Mouse (Mus musculus) layer of hippocampus, postnatal 10 days (tissue): ENCODE measurements around the gene Il6ra. TPM values are rescaled to one million over a fixed set of nuclear protein-coding genes. Genes with fewer than 3 reads are reported as not detected.

Experiments
- DNase-seq, 2 experiments: peaks; one replicate each; pipeline ENCODE4 v3.0.0; 2021; ENCODE audit warnings: low spot score in 2 of 2
- total RNA-seq, 2 experiments: library from RNA; stranded (reverse); gene quantifications; 2 replicates each; pipeline ENCODE4 v1.2.3; 2021

Gene Il6ra
- total RNA-seq, 2 experiments from 2014 or later: 4.2 to 4.7 TPM

DNA sequence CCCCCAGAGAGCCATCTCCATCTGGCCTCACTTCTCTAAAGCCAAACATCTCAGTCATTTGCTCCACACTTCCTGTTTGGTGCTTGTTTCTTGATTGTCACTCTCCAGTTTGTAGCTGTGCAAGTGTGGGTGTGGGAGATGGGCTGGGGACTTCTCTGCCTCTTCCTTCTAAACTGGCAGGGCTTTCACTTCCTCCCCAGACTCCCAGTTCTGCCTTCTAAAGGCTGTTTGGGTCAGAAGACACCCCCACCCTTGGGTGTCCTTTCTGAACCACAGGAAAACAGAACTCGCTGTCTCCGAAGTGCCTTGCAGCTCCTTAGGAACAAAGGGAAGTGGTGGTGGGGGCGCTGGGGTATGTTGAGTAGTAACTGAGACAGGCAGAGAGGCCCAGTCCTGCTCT, 1.8 kb downstream of the Il6ra start:
- no peak for DNase-seq

DNA sequence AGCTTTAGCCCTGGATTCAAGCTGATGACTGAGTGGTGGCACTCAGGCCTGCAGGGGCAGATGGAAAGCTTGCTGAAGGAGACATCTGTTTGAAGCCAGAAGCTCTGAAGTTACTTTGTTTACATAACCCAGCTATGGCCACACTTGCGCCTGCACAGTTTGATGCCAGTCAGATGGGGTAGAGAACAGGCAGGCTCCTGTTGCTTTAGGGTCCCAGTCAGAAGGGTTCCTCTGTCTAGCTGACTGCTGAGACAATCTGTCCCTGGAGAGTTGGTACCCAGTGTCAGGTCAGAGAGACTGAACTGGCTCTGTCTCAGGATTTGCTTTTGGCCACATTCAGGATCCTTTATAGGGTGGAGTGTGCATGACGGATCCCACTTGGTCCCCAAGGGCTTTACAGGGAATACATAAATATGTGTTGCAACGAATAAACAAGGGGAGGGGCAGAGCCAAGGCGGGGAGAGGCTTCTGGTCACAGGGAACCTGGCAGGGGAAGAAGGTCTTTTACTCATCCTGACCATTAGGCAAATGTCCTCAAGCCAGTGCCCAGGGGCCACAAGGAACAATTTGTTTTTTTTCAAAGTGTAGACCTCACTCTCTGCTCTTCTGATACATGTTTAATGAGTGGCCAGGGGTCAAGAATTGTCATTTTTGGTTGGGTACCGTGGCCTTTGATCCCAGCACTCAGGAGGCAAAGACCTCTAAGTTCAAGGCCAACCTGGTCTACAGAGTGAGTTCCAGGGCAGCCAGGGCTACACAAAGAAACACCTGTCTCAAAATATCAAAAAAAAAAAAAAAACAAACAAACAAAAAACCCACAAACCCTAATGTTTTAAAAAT, 3.1 kb downstream of the Il6ra start:
- DNase-seq: no peak

DNA sequence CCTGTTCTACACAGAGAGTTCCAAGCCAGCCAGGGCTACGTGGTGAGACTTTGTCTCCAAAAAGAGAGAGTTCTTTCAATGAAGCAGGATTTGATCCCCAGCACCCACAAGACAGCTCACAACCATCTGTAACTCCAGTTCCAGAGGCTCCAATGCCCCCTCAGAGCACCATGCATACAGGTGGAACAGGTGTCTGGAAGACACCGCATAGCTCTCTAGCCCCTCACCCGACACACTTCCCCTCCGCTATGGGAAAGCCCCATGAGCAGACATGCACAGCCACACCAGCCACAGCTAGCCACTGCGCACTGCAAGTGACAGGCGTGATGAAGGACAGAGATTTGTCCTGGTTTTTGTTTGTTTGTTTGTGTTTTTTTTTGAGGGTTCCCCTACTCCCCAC, 4.2 kb downstream of the Il6ra start:
- no peak for DNase-seq

DNA sequence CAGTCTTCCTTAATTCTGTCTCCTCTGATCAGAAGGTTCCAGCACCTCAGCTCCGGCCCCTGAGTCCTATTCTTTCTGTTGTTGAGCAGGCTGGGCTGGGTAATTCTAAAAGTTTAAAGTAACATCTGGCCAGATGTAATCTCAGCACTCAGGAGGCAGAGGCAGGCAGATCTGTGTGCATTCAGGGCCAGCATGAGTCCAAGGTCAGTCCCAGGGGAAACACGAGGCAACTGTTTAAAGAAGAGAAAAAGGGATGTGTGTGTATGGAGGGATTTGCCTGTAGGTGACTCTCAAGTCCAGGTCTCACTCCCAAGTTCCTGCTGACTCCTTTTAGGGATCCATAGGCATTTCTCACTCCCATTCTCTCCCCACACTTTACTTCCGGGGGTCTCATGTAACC, 5.2 kb downstream of the Il6ra start:
- DNase-seq: no peak

DNA sequence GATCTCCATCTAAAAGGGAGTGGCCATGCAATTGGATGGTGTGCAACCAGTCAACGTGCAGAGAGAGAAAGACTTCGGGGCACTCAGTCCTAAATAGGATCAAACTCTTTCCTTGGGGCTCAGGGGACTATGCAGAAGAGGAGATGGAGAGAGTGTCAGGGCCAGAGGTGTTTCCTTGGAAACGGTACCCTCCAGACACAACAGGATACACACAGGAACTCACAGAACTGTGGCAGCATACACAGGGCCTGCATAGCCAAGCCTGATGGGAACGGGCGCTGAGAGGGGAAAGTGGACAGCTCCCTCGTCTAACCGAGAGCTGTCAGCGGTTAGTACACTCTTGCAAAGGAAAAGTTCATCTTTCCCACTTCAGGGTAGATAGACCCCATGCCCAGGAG, 13.5 kb downstream of the Il6ra start:
- no peak for DNase-seq

DNA sequence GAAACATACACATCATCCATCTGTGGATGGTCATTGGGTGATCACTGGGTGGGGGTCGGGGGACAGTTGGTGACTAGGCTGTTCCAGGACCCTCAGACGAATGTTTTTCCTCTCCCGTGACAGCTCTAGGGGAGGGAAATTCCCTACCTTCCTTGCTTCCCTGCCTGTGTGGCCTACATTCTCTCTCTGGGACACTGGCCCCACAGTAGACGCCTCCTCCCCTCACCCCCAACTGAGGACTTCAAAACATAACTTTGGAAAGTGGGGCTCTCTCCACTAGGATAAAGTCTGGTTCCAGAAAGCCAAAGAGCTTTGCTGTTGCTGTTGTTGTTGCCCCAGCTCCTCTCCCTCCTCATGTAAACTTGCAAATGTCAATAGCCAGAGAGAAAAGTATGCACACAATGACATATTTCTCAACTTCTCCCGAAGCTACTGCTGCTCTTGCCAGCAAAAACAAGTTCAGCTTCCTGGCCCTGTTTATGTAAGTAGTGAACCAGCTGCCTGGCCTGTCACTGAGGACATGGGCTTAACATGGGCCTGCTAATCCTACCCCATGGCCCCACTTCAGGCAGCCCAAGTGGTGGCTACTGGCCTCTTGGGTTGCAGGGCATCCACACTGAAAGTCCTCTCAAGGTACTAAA, 14.0 kb downstream of the Il6ra start:
- DNase-seq: no peak

DNA sequence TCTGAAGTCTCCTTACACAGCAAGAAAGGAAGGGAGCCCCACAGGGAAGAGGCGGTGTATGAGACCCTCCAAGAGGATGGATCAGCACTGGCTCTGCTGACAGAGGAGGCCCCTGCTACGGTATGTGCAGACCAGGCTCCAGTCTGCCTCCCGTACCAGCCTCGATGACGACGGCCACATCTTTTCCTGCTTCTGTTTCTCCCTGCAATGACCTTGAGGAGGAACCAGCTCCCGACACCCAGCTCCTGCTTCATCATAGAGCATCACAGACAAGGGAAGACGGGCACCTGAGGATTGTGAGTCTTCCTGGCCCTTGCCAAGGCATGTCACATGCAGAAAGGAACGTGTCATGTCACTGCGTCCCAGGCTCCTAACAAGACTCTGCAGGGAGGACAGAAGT, 15.0 kb downstream of the Il6ra start:
- no peak for DNase-seq

DNA sequence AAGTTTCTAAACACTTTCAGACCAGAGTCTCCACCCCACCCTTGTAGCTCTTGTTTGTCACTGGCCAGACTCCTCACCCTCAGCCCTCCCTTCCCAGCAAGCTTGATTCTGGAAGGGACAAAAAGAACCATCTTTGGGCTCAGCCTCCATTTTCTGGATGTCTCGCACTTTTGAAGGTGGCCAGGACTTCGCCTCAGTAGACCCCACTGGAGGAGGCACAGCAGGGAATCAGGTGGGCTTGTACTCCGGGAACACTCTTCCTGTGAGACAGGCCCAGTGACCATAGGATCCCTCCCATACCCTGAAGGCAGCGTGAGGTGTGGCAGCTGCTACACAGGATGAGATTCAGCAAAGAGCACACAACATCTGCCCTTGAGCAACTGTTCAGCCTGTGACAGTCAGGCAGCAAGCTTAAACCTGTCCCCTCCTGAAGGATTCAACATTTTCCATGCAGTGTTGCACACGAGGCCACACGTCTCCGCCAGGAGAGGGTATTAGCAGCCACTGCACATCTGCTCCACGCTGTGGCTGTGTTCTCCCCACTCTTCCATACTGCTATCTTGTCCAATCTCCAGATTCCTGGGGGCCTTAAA, 15.7 kb downstream of the Il6ra start:
- no peak for DNase-seq

DNA sequence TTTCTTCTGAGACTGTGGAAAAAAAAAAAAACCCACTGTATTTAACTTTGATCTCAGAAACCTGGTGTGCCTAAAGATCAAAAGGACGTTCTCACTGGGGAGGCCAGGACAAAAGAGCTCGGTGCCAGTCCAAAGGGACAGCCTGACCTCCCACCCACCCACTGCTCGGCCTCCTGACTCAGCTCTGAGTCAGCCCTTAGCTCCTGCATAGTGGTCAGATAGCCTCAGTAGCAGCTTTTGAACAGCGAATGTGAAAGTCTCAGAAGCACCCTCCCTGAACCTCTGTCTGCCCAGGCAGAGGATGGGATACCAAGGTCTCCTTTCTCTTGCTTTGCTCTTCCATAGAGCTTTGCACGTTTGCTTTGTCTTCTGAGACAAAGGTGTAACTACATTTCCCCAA, 16.4 kb downstream of the Il6ra start:
- DNase-seq: no peak

DNA sequence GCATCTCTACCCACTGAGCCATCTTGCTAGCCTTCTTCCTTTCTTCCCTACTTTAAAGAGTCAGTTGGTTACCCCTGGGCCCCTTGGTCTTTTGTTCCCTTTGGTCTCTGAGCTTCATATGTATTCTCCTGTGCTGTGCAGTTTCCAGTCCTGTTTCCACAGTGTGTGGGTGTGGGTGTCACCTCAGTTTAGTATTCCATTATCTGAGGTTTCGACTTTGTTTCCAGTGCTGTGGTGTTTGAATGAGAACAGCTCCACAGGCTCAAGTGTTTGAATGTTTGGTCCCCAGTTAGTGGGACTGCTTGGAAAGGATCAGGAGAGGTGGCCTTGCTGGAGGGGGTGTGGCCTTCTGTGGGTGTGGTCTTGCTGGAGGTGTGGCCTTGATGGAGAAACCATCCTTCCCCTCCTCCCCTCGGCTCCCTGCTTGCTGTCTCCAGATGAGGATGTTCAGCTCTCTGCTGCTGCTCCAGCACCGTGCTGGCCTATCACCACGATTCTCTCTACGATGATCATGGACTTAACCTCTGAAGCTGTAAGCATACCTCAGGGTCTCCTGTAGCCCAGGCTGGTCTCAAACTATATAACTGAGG, 20.4 kb downstream of the Il6ra start:
- DNase-seq: no peak

DNA sequence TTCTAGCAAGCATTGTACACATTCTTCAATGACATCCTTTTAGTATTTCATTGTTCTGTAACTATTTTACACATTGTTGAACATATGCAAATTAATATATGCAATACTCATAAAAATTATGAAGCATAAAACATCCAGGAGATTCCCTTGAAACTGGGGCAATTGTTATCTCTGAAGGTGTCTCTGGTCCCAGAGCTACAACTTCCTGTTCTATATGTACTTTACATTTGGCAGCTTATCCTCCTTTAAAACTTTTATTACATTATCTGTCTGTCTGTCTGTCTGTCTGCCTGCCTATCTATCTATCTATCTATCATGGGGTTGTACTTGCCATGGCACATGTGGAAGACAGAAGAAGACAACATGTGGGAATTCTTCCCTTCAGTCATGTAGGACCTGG, 21.3 kb downstream of the Il6ra start:
- no peak for DNase-seq

DNA sequence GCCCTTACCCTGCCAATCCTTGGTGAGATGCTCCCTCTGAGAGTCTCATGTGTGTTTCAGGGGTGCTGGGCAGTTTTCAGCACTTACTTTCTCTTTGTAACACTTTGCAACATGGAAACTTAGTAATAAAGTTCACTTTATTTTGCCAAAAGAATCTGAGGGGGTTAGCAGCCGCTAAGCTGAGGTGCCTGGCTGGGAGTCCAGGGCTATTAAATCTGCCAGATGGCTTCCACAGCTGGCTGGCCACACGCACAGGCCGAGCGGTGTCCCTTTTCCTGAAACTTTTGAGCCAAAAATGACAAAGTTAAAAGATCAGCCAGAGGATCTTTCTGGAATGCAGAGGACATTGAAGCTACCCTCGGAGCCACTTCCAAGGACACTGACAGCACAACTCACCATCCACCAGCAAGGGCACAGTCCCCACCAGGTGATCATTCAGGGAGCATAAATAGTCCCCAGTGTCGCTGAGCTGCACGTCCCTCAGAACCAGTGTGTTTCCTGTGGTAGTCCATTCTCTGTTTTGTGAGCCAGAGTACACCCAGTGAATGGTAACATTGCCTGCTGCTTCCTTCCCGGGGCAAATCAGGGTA, 23.1 kb downstream of the Il6ra start:
- no peak for DNase-seq

DNA sequence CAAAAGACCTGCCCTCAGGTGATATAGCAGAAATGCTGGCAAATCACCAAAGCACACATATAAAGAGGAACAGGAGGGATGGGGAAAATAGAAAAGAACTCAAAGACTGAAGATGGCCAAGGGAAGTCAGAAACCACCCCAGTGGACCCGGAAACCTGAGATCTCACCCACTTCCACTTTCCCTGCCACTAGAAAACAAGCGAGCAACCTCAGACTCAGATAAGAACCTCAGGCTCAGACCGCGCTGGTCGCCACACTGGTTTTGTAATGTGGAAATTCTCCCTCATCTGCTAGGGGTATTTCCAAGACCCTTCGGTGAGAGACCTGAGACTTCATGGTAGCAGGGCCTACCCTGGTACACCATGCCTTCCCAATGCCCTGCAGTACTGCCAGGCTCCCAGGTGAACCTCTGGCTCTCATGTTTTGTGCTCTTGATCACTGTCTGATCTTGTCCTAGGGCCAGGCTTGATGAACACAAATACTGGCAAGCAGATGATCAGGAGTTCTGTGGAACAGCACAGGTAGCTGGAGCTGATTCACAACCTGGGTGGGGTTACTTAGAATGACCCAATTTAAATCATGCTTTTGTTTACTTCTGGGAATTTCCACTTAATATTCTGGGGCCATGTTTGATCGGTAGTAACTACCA, 25.3 kb downstream of the Il6ra start:
- DNase-seq: no peak

DNA sequence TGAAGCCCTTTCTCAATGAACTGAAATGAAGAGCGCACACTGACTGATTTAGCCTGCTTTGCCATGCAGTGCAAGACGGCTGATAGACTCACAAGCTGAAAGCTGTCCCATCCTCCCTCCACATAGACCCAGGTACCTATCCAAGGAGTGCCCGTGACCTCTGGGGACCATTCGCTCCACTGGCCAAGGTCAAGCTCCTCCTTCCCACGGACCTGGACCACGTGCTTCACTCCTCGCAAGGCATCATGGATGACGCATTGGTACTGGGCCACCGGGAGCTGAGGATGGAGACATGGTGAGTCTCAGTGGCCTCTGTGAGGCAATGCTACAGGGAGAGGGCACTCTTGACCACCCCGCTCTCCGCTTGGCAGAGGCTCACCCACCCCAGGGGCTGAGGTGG, 27.2 kb downstream of the Il6ra start:
- DNase-seq: no peak

DNA sequence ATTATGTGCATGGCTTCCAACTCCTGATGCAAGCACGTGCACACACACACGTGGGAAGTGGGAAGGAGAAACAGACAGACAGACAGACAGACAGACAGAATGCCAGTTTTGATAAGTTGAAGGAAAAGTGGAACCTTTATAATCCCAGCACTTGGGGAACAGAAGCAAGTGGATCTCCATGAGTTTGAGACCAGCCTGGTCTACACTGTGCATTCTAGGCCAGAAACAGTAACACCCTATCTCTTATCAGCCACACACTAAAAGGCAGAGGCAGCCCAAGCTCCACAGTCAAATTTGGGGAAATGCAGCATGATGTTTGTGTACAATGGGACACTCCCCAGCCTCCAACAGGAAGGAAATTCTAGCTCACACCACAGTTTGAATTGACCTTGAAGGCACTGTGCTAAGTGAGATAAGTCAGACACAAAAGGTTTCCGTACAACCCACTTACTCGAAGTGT, 29.4 kb downstream of the Il6ra start:
- DNase-seq: no peak

DNA sequence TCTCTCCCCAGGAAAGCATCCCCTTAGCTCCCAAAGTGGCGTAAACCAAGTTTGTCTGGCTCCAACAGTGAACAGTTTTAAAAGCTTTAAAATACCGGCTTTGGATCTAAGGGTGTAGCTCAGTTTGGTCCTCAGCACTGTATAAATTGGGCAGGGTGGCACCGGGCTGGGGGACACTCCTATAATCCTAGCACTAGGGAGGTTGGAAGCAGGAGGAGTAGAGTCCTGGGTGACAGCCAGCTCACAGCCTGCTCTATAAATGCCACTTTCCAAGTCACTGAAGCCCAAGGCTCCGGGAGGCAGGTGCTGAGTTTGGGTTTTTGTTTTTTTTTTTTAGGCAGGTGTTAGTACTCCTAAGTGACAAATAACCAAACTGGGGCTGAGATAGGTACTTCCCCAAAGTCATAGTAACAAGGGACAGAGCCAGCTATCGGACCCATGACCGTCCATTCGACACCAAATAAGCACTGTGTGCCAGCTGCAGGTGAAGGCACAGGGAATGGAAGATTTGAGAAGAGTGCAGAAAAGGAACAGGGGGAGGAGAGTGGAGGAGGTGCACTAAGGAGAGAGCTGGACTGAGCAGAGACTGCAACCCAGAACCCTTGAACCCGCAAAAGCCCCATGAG, 30.3 kb downstream of the Il6ra start:
- no peak for DNase-seq

DNA sequence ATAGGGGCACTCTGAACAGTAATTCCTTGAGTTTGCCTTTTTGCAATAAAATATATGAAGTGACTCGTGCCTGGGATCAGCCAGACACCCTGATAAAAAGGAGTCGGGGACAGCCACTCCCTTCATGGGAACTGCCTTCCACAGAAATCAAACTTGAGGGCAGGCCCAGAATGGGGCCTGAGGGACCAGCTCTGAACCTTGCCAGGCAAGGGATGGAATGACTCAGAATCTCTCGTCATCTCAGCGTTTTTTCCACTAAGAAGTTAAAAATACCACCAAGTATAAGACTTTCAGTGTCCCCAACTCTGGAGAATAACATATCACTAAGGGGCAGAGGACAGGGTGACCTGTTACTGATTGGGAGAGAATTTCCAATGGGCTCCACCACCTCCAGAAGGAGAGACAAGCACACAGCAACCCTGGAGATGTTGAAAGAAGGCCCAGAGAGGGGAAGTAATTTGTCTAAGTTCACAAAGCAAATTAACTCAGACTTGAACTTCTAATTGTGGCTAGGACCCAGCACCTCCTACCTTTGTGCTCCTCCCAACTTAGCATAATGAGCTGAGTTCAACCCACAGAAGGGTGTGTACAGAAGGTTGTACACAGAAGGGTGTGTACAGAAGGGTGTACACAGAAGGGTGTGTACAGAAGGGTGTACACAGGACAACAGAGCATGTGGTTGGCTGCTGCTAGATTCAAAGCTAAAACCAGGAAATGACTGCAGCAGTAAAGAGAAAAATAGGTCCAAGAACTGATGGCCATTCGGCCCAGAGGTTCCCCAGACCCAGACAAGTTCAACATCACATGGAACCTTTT, 32.8 kb downstream of the Il6ra start:
- DNase-seq: no peak

DNA sequence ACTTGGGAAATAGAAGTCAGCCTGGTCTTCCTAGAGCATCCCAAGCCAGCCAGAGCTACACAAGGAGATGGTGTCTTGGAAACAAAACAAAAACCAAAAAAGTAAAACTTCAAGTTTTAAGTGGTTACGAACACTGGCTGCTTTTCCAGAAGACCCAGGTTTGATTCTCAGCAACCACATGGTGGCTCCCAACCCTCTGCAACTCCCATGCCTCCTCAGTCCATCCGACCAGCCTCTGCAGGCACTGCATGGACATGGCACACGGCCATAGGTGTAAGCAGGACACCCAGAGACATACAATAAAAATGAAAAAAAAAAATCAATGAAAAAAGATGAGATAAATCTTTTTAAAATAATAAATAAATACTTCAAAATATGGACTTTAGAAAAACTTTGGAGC, 33.7 kb downstream of the Il6ra start:
- DNase-seq: no peak

DNA sequence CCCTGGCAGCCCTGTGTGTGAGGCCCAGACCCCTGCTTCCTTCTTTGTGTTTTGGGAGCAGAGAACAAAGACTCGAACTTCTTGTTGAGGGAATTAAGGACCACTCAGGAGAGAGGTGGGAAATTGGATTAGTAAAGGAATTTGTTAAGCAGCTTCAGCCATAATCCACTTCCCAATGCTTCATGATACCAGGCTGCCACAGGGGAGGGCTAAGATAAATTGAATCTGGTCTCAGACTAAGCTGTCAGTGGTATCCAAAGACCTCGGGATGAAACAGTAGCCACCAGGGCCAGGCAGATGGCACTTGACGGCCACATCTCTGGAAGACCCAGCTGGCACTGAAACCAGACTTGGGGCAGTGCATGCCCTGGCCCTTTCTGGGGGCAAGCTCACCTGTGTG, 34.5 kb downstream of the Il6ra start:
- DNase-seq: no peak

DNA sequence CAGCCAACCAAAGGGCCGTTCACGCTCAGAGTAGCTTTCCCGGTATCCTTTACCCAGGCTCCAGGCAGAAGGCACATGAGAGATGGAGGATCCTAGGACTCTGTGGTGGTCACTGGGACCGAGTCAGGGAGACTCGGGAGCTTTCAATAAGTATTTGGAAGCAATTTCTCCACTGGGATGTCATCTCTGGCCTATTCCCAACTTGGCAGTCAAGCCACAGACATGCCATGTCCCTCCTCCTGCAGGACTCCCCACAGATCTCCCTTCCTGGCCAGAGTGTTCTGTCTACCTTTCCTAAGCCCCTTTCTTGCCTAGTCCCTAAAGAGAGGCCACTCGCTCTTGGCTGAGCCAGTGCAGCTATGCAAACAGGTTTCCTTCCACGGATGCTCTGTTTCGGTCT, 35.9 kb downstream of the Il6ra start:
- no peak for DNase-seq
